Mouse (Mus musculus) liver, adult 2 months (tissue): ENCODE measurements at regions not wholly inside any gene's neighbourhood (a gene's known extent, or its start where the extent isn't known, plus 50 kb on each side); places are given as distances from the start of the nearest gene placed in this dataset.

Source experiments
- CTCF ChIP-seq: fragments of 200-500 bp; IDR thresholded peaks from 2 replicates; pipeline ENCODE4 v1.5.1; 2011; ENCODE audit warnings: low read depth, low read length, control low read depth
- POLR2A ChIP-seq: fragments of 200-500 bp; IDR thresholded peaks from 2 replicates; pipeline ENCODE4 v1.6.1; 2011; ENCODE audit warnings: low read length, control low read depth; ENCODE audit not compliant: insufficient read depth; ENCODE audit errors: extremely low read depth

- TF ChIP-seq CTCF (no peak), POLR2A (no peak)
Observed at GRCm38 (mm10) chr3:100397491-100397890, 91.6 kb downstream of the Tent5c start.
